Mouse (Mus musculus): Measurements from ENCODE around the gene Rgs8.

GRCm38 (mm10) chr1:153700448-153701063 is 47.7 kb downstream of the Rgs8 start:
- TF ChIP-seq ZNF384 (IDR thresholded peaks at IDR 0.05; ENCODE audit: low read depth, low read length) (no peak), ZC3H11A (IDR thresholded peaks at IDR 0.05; ENCODE audit: borderline replicate concordance, low read depth, low read length) (no peak)
